Mouse (Mus musculus) gastrocnemius, postnatal 10 days (tissue): ENCODE measurements around the gene Scnn1g. TPM values are rescaled to one million over a fixed set of nuclear protein-coding genes. Genes with fewer than 3 reads are reported as not detected.

Experiments
- DNase-seq: peaks from one replicate; pipeline ENCODE4 v3.0.0; 2021; ENCODE audit warnings: mixed read lengths
- total RNA-seq, 2 experiments: library from RNA; stranded (reverse); gene quantifications; 2 replicates each; pipeline ENCODE4 v1.2.3; 2021

Gene Scnn1g
- total RNA-seq, 2 experiments from 2014 or later = not detected

- no peak for DNase-seq
Observed at GRCm38 (mm10) chr7:121778553-121778952, 44.3 kb downstream of the Scnn1g start.

- no peak for DNase-seq
Observed at GRCm38 (mm10) chr7:121778980-121779379, 44.7 kb downstream of the Scnn1g start.

- DNase-seq = no peak
Observed at GRCm38 (mm10) chr7:121779409-121779808, 45.1 kb downstream of the Scnn1g start.

GRCm38 (mm10) chr7:121782188-121782909, 48.1 kb downstream of the Scnn1g start:
- DNase-seq = no peak

GRCm38 (mm10) chr7:121785651-121786228, 51.5 kb downstream of the Scnn1g start:
- no peak for DNase-seq

GRCm38 (mm10) chr7:121797781-121798180, 63.5 kb downstream of the Scnn1g start:
- no peak for DNase-seq

- DNase-seq = no peak
Observed at GRCm38 (mm10) chr7:121802471-121802870, 68.2 kb downstream of the Scnn1g start.

- no peak for DNase-seq
Observed at GRCm38 (mm10) chr7:121803011-121803410, 68.7 kb downstream of the Scnn1g start.

- no peak for DNase-seq
Observed at GRCm38 (mm10) chr7:121805811-121806496, 71.7 kb downstream of the Scnn1g start.

- DNase-seq = no peak
Observed at GRCm38 (mm10) chr7:121807726-121808580, 73.7 kb downstream of the Scnn1g start.

Other genes with a start within 250 kb of the Scnn1g start
- gene Usp31, start 27.2 kb upstream of the Scnn1g start, total RNA-seq = 1 to 10 TPM; 4.2 to 5.6 TPM
- gene Scnn1b, start 130.6 kb downstream of the Scnn1g start, total RNA-seq = under 1 TPM; 0.12 to 0.16 TPM
- 1 to 10 TPM; 8.2 to 9.9 TPM for gene Cog7, start 247.2 kb downstream of the Scnn1g start, total RNA-seq